Mouse (Mus musculus) testis, postnatal 10 days (tissue): ENCODE measurements around the gene Gm20388.

ENCODE experiments used
- DNase-seq: peaks from one replicate; pipeline ENCODE4 v3.0.0; 2021; ENCODE audit warnings: low spot score

Gm20388 gene

DNA sequence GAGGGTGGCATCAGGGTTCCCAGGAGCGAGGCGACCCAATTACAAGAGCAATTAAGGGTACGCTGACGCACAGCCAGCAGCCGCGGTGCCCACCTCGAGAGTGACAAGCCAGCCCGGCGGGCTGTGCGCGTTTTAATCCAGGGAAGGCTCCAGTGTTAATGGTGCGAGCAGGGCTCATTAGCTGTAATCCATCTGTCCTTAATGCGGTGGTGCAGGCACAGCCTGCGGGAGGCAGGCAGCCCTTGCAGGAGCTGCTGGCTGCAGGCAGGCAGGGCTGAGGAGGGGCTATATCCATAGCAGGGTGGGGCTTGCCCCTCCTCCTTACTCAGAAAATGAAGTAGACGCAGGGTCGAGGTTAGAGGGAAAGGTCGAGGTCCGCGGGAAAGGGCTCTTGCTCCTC is 528.7 kb downstream of the Gm20388 start:
- DNase-seq, result no peak

DNA sequence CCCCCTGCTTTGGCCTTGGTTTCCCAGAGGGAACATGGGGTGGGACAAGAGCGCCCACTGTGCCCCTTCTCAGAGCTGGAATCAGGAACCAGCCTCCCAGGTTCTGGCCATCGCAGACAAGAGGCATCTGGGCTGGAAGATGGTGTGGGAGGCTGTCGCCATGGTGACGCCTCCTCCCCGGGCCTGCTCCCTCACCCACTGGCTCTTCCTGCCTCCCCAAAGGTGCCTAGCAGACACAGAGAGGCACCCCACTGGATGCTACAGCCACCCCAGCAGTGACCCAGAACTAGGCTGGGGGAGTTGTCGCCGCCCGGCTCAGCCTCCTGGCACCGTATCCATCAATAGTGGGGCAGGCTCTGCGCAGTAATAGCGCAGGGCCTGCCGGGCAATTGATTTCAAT is 530.1 kb downstream of the Gm20388 start:
- DNase-seq, result no peak

GRCm38 (mm10) chr8:120441637-120442036 is 531.0 kb downstream of the Gm20388 start:
- no peak for DNase-seq

DNA sequence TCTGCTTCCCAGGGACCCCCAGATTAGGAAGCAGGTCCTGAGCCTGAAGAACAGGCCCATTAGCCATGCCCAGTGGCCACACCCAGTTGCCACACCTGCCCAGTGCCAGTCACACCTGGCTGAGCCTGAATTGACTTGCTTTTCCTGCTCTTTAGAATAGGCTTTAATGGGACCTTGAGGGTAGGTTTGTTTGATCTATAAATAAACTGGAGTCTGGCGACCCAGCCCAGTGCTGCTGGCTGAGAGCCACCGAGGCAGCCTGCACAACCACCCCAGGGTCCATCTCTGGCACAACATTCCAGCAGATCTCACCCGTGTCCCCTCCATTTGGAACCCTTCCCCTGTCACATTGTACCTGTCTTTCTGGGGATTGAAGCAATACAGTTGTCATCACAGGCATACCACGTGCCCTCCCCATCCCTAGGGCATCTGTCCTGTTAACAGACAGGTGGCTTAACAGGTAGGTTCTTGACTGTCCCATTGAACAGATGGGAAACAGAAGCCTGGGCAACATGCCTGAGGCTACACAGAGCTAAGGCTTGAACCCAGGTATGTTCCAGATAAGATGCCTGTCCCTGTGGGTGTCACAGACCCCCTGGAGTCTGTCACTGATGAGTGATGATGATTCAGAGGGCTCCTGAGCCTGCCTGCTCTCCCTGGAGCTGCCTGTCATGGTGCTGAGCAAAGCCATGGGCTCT is 531.8 kb downstream of the Gm20388 start:
- no peak for DNase-seq

DNA sequence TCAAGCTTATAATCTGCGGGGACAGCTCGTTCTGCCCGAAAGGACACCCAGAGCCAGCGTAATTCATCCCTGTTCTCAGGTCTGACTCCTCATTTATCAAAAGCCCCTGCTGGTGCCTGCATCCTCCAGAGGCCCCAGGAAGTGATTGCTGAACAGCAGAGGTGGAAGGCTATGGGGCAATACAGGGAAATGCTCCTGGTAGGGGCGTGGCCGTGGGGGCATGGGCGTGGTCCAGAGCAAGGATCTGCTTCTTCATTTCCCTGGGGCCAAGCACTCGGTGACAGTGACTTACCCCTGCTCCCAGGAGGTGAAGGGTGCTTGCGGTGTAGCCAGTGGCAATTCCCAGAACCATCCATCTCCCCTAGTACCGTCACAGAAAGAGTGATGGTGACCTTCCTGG is 534.6 kb downstream of the Gm20388 start:
- DNase-seq, result no peak

DNA sequence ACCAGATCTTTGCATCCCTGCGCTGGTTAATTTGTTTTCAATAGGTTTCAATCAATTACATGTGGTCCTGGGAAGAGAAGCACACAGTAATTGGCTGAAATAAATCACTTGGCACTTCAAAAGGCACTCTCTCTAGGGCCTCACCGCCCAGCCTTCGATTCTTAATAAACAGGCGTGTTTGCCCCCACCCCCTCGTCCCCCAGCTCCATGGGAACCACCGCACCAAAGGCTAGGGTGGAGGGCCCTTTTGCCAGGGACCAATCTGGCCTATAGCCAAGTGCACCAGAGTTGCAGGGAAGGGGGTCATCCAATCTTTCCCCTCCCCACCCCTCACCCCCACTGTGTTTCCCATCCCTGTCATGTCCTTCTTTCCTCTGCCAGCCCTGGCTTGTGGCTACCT is 537.5 kb downstream of the Gm20388 start:
- DNase-seq, result no peak

- DNase-seq, result no peak
These were observed 538.5 kb downstream of the Gm20388 start for GRCm38 (mm10) chr8:120449139-120449538.

- DNase-seq, result no peak
These were observed 539.0 kb downstream of the Gm20388 start for GRCm38 (mm10) chr8:120449608-120450031.

DNA sequence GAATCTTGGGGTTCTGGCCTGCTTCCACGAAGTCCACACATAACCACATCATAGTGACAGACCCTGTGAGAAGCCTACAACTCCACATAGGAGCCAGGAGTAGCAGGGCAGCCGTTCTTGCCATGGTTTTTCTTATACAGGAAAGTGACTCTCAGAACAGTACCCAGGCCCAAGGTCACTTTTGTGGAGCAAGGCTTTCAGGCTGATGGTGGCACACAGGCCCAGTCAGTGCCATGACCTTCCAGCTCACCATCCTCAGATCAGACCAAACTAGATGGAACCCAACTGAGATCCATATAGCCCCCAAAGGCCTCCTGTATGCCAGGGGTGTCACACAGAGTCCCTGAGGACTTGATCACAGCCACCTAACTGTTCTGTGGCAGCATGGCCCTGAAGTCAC is 541.5 kb downstream of the Gm20388 start:
- no peak for DNase-seq

- DNase-seq, result no peak
These were observed 543.8 kb downstream of the Gm20388 start for GRCm38 (mm10) chr8:120454404-120454803.

DNA sequence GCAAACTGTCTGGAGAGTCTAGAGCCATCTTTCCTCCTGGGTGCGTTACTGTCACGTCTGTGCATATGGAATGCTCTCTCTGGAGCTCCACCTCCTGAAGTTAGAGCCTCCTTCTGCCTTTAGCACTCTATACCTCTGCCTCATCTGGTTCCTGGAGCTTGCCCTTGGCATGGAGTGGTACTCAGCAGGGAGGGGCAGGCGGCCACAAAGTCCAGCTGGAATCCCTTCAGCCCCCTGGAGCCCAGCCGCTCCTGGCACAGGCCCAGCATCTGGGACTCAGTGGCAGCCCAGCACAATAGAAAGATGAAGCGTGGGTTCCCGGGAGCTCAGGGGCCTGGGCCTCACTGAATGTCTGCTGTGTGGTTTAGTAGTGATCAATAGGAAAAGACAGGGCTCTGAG is 549.7 kb downstream of the Gm20388 start:
- DNase-seq, result no peak

- DNase-seq, result no peak
These were observed 551.5 kb downstream of the Gm20388 start for GRCm38 (mm10) chr8:120462119-120462551.

DNA sequence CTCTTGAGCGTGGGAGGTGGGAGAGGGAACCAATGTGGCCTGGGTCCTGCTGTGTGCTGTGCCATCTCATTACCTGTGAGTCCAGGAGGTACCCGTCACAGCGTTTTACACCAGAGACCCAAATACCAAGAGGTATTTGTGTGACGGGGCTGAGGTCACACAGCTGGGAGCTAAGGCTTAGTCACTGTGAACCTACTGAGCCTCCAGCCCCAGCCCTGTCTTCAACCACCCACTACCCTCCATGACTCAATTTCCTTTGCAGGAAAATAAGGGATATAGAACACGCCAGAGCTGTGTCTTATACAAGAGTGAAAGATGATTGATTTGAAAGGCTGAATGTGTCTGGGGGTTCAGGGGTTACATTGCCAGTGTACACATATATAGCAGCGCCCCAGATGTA is 552.0 kb downstream of the Gm20388 start:
- no peak for DNase-seq

- no peak for DNase-seq
These were observed 553.4 kb downstream of the Gm20388 start for GRCm38 (mm10) chr8:120463918-120464584.

- DNase-seq, result no peak
These were observed 553.9 kb downstream of the Gm20388 start for GRCm38 (mm10) chr8:120464585-120464937.

DNA sequence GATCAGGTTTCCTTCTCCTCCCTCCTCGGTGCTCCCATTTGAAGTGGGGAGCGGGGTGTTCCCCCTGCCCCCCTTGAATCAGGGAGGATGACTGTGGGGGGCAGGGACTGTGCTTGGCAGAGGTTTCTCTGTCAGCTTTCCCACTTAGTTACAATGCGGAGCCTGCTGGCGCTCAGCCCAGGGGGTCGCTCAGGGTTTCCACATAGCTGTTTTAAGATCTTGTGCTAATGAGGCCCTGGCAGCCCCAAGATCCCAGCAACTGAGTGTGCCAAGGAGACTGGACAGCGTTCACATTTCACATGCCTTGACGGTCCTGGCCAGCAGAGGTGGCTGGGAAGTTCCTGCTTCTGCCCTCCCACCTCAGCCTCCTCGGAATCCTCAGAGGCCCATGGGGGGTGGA is 555.1 kb downstream of the Gm20388 start:
- peak; percentile 80 for DNase-seq

DNA sequence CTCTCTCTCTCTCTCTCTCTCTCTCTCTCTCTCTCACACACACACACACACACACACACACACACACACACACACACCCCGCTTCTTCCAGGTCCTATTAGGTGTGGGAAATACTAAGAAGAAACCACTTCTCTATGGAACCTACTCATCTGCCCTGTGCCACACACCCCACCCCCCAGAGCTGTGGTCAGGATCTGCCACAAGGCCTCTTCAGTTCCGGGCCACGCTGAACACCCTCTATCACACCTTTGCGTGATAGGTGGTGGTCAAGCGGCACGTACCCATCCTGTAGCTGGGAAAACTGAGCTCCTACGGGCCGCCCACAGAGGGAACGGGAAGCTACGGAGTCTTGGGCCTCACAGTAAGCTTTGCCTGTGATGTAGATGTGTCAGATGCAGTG is 555.6 kb downstream of the Gm20388 start:
- DNase-seq, result no peak

GRCm38 (mm10) chr8:120467598-120467997 is 557.0 kb downstream of the Gm20388 start:
- DNase-seq, result no peak

DNA sequence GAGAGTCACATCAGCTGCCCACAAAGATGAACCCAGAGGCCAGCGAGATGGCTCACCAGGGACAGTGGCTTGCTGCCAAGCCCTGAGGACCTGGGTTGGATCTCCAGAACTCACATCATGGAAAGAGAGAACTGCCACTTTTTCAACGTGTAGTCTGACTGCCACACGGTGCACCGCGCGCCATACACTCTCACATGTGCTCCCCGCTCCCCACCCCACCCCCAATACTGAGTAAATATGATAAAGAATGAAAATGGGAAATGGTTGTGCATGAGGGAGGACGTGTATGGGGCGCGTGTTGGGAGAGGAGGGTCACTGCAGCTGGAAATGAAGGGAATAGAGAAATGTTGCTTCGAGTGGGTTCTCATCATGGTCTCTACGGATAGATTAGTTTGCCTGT is 559.5 kb downstream of the Gm20388 start:
- no peak for DNase-seq

DNA sequence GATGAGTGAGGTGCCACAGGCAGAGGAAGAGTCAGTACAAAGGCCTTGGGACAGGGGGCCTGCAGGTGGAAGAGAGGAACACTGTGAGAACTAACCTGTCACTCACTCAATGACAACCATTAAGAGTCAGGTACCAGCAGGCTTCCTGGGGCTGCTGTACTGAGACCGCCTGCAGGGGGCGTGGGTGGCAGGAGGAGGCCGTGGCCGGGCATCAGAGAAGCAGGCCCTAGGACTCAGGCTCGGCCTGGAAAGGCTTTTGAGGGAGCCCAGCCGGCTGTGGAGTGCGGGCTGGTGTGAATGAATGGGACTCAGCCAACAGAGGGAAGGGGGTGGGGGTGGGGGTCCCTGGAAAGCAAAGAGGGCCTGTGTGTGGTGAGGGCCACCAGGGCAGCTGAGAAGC is 560.5 kb downstream of the Gm20388 start:
- DNase-seq, result peak; percentile 68

DNA sequence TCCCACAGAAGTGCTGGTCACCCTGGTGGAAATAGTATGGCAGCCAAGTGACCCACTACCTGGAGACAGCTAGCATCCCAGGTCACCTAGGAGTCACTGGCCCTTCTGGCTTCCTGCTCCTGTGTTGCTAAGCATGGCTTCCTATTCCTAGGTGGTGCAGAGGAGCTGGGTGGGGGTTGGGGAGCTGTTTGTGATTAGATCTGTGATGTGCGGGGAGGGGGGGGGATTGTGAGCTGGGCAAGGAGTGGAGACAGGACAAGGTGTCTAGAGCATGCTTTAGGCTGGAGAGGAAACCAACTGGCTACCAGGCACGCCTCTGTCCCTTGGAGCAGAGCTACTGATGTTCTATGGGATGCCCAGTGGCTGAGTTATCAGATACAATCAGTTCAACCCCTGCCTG is 561.1 kb downstream of the Gm20388 start:
- DNase-seq, result no peak

- DNase-seq, result no peak
These were observed 561.6 kb downstream of the Gm20388 start for GRCm38 (mm10) chr8:120472230-120472629.

GRCm38 (mm10) chr8:120473729-120474364 is 563.2 kb downstream of the Gm20388 start:
- no peak for DNase-seq
